Mouse (Mus musculus) neural tube, embryonic 11.5 days (tissue): ENCODE results near the gene Olfr314. TPM values are rescaled to one million over a fixed set of nuclear protein-coding genes. Genes with fewer than 3 reads are reported as not detected.
"Not testable (repeated sequence)": the region's sequence is repeated elsewhere in the genome, so short reads cannot be mapped to it uniquely, and the experiment has no call there.

Experiments
- ATAC-seq: fragments of 200-750 bp; cut with Nextera tagmentation; 2 replicates; pipeline ENCODE4 v1.8.0; 2017; ENCODE audit warnings: moderate number of reproducible peaks, mild to moderate bottlenecking, moderate TSS enrichment, moderate library complexity; ENCODE audit not compliant: insufficient read depth, low FRiP score, low TSS enrichment
- DNase-seq: peaks from one replicate; pipeline ENCODE4 v3.0.0-alpha.2; 2015; ENCODE audit warnings: low spot score
- H3K27ac ChIP-seq: fragments of 300-500 bp; sonication (generic); 2 replicates; pipeline ENCODE4 v1.5.1; 2014; ENCODE audit warnings: low read depth, mild to moderate bottlenecking, low read length
- H3K27me3 ChIP-seq: fragments of 300-500 bp; sonication (generic); 2 replicates; pipeline ENCODE4 v1.6.1; 2014; ENCODE audit warnings: mild to moderate bottlenecking, low read length, mixed read lengths; ENCODE audit not compliant: control insufficient read depth, insufficient read depth
- H3K36me3 ChIP-seq: fragments of 300-500 bp; sonication (generic); 2 replicates; pipeline ENCODE4 v1.6.1; 2014; ENCODE audit warnings: mild to moderate bottlenecking, low read length, moderate library complexity, mixed read lengths; ENCODE audit not compliant: control insufficient read depth, insufficient read depth
- H3K4me1 ChIP-seq: fragments of 300-500 bp; sonication (generic); 2 replicates; pipeline ENCODE4 v1.6.1; 2014; ENCODE audit warnings: low read length, mixed read lengths; ENCODE audit not compliant: control insufficient read depth, insufficient read depth
- H3K4me2 ChIP-seq: fragments of 300-500 bp; sonication (generic); 2 replicates; pipeline ENCODE4 v1.6.1; 2014; ENCODE audit warnings: low read depth, mild to moderate bottlenecking, moderate library complexity
- H3K4me3 ChIP-seq: fragments of 300-500 bp; sonication (generic); 2 replicates; pipeline ENCODE4 v1.5.1; 2014; ENCODE audit warnings: low read depth, low read length
- H3K9ac ChIP-seq: fragments of 300-500 bp; sonication (generic); 2 replicates; pipeline ENCODE4 v1.6.1; 2014; ENCODE audit warnings: mild to moderate bottlenecking, low read length
- H3K9me3 ChIP-seq: fragments of 300-500 bp; sonication (generic); 2 replicates; pipeline ENCODE4 v1.6.1; 2016; ENCODE audit warnings: low read length; ENCODE audit not compliant: control insufficient read depth
- WGBS: fragments of 180-500 bp; shearing (Covaris S2); extraction: QIAGEN DNeasy Blood & Tissue Kit; methylation state at CpG from one replicate; pipeline ENCODE4 v1.1.7; 2014; 5-methylcytosine and 5-hydroxymethylcytosine counted together
- polyA plus RNA-seq: library from polyadenylated mRNA; unstranded; fragments of >200 nt; fragmentation: Nextera tagmentation; extraction: Ambion mirVana; gene quantifications from 2 replicates; pipeline ENCODE4 v1.2.1, GENCODE M21; 2014

Gene Olfr314
- polyA plus RNA-seq = not detected in 2 replicates

DNA sequence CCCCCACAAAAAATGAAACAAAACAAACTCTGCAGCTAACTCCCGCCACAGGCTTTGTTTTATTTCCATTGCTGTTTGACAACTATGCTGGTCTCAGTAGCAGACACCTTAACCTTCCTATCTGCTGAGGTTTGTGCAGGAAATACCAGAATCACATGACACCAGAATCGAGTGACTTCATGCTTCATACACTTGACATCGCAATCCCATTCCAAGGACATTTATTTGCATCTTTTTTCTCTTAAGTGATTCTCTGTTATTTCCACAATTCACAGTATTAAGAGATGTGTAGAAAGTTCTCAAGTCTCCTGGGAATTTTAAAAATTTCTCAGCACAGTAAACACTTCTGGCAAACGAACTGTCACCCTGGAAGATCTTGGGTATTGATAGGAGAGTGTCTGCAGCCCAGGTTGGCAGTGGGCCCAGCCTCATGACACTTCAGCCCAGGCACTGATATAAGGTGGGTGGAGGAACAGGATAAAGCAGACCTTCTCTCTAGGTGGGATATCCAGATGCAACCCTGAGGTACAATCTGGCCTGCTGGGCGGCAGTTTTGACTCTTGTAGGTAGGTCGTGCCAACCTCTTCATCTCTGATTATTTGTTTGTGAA is at the start of gene Olfr314:
Gene Olfr314 (plus strand): TSS at position 473 of the 610 bp plus-strand sequence.
- H3K4me3 ChIP-seq = no peak within 1 kb of the TSS
- WGBS = 86% methylated on average over 6 of the region's 6 CpGs

DNA sequence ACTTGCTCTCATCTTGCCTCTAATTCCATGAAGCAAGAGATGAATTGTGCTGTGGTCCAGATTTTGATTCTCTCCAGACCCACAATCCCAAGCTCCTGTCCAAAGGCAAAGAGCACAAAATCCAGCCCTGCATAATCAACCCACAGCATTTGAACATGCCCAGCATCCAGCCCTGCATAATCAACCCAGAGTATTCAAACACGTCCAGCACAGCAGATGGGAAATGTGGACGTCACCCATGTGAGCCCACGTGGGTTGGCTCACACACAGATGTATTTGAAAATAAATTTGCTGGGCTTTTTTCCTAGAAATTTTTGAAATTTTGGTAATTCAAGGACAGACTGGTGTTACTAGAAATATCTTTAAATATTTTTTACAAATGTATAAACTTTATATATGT is 49.4 kb upstream of the Olfr314 start:
- ATAC-seq (no peak), DNase-seq (no peak)
- Histone ChIP-seq H3K27me3 (no peaks in the 10 kb centered on the region), H3K9me3 (no peaks in the 10 kb centered on the region), H3K36me3 (no peaks in the 10 kb centered on the region), H3K27ac (no peak overlapping the region), H3K4me3 (no peak overlapping the region), H3K9ac (no peak overlapping the region), H3K4me1 (no peaks in the 10 kb centered on the region), H3K4me2 (no peak overlapping the region)
- WGBS = 59% methylated on average over 3 of the region's 3 CpGs

More for the DNA sequence above, at the start of gene Olfr314:
- no peak within 1 kb of the TSS for H3K4me2 ChIP-seq
- no peaks in the 10 kb centered on the region for H3K4me1 ChIP-seq
- no peak for DNase-seq
- H3K27ac ChIP-seq = no peak within 1 kb of the TSS
- H3K36me3 ChIP-seq = no peaks in the 10 kb centered on the region
- no peaks in the 10 kb centered on the region for H3K27me3 ChIP-seq
- H3K9me3 ChIP-seq = no peaks in the 10 kb centered on the region
- no peak within 1 kb of the TSS for H3K9ac ChIP-seq
- ATAC-seq = no peak

DNA sequence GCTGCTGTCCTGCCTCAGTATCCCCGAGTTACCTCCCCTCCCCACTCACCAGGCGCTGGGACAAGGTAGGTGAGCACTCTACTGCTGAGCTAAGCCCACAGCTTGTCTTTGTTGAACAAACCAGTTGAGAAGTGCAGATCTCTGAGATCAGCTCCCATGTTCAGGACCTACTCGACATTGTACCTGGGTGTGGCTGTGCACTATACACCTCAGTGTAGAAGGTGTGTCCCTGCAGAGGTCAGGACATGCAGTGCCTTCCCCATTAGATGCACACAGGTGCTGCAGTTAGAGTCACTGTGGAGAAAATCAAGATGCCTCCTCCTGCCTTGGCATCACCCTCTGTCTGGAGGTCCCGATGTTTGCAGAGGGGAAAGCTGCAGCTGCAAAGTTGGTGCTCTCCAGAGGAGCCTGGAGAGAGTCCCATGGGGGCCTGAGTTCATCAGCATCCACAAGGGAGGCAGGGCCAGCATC is 43.9 kb upstream of the Olfr314 start, which contains the start of gene Olfr317:
Gene Olfr317 (minus strand): TSS at position 421 of the 471 bp plus-strand sequence.
- DNase-seq (no peak), ATAC-seq (no peak)
- Histone ChIP-seq H3K36me3 (no peaks in the 10 kb centered on the region), H3K4me1 (no peaks in the 10 kb centered on the region), H3K27ac (no peak within 1 kb of the TSS), H3K9me3 (no peaks in the 10 kb centered on the region), H3K4me2 (no peak within 1 kb of the TSS), H3K9ac (no peak within 1 kb of the TSS), H3K27me3 (no peaks in the 10 kb centered on the region), H3K4me3 (no peak within 1 kb of the TSS)
- WGBS = 70% methylated on average over 4 of the region's 4 CpGs

DNA sequence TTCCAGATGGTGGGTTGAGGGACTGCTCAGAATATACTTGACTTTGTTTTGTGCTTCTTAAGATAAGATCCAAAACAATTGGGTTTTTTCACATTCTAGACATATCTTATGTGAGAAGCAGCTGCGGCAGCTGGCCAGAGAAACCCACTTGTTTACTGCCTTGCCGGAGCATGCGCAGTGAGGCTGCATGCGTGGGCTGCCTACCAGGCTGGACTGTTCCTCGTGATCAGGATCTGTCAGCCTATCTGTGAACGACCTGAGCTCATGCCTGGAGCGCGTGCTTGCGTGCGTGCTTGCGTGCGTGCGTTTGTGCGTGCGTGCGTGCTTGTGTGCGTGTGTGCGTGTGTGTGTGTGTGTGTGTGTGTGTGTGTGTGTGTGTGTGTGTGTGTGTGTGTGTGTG is 31.7 kb upstream of the Olfr314 start:
- H3K9me3 ChIP-seq, H3K27ac ChIP-seq, H3K4me3 ChIP-seq, ATAC-seq, H3K36me3 ChIP-seq, H3K4me2 ChIP-seq, DNase-seq, H3K4me1 ChIP-seq, H3K9ac ChIP-seq, H3K27me3 ChIP-seq: not testable (repeated sequence)
- 90% methylated on average over 18 of the region's 18 CpGs for WGBS

DNA sequence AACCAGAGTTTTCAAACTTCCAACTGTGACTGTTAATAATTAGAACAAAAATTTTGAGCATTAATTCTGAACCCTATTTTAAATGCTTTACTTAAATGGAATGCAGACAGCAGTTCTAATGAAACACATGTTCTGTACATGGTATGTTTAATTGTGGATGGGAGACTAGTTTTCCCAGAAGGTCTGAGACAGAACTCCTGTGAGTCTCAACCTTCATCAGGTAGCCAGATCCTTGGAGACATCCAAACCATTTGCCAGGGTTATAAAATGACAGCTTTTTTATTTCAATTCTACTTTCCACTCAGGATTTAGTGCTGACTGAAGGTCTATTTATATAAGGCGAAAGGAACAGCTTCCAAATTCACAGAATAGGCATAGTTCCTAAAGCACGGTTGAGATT is 30.3 kb upstream of the Olfr314 start, which contains the start of gene Olfr316:
Gene Olfr316 (plus strand): TSS at position 301 of the 400 bp plus-strand sequence.
- Histone ChIP-seq H3K4me3 (no peak within 1 kb of the TSS), H3K9ac (no peak within 1 kb of the TSS), H3K27ac (no peak within 1 kb of the TSS), H3K9me3 (no peaks in the 10 kb centered on the region), H3K4me2 (no peak within 1 kb of the TSS), H3K27me3 (no peaks in the 10 kb centered on the region), H3K36me3 (no peaks in the 10 kb centered on the region), H3K4me1 (no peaks in the 10 kb centered on the region)
- ATAC-seq (no peak), DNase-seq (no peak)
- WGBS = 92% methylated on average over 2 of the region's 2 CpGs

DNA sequence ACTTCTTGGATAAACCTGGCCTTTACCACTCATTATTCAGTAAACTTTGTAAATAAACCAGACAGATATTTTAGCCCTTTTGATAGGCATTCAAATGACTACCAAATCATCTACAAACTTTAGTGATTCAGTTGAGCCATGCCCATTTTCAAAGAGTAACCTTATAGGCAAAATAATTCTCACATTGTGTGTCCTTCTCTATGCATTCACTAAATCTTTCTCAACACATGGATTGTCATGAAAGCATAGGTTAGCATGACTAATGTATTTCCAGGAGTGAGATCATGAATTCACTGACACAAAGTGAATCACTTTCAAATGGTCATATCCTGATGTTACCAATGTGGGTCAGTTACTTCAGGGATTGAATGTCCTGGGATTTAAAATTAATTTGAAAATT is 9.9 kb upstream of the Olfr314 start, which contains the start of gene Olfr315:
Gene Olfr315 (plus strand): TSS at position 301 of the 400 bp plus-strand sequence.
- DNase-seq (no peak), ATAC-seq (no peak)
- H3K27me3 ChIP-seq = no peaks in the 10 kb centered on the region
- no peaks in the 10 kb centered on the region for H3K4me1 ChIP-seq
- no peak within 1 kb of the TSS for H3K9ac ChIP-seq
- H3K9me3 ChIP-seq = no peaks in the 10 kb centered on the region
- no peak within 1 kb of the TSS for H3K4me3 ChIP-seq
- no peaks in the 10 kb centered on the region for H3K36me3 ChIP-seq
- H3K27ac ChIP-seq = no peak within 1 kb of the TSS
- no peak within 1 kb of the TSS for H3K4me2 ChIP-seq

DNA sequence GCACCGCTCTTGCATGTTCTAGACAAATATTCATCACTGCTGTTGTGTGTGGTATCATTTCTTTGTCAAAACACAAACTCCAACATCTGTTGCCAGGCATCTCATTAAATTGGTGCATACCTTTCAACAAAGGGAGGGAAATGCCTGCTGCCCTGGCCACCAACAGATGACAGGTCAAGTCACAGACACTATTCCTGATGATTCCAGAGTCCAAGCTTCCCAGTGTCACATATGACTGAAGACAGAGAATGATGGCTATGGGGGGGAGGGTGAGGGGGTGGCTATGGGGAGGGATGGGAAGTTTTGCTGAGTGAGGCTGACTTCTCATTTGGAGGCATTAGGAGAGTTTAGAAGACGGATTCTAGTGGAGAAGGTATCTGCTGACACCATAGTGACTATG is 1.4 kb downstream of the Olfr314 start:
- no peak overlapping the region for H3K4me3 ChIP-seq
- H3K4me2 ChIP-seq = no peak overlapping the region
- no peaks in the 10 kb centered on the region for H3K27me3 ChIP-seq
- no peaks in the 10 kb centered on the region for H3K9me3 ChIP-seq
- no peak overlapping the region for H3K27ac ChIP-seq
- no peaks in the 10 kb centered on the region for H3K4me1 ChIP-seq
- 89% methylated on average over 2 of the region's 2 CpGs for WGBS
- ATAC-seq (no peak), DNase-seq (no peak)
- no peak overlapping the region for H3K9ac ChIP-seq
- H3K36me3 ChIP-seq = no peaks in the 10 kb centered on the region

DNA sequence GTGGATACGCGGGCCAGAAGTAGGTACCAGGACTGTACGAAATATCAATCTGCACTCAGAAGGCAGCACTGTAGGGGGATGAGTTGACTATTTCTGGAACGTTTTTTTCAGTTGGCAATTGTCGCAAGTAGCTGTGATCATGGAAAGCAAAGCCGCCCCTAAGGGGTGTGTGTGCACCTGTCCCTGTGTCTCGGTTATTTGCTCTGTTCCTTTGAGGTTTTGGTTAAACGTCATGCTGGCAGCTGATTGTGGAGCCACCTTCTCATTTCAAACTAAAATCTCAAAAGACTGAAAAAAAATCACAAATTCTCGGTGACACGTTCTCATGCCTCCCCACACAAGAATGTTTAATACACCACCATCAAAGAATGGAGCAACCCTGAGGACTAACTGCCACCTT is 4.9 kb downstream of the Olfr314 start:
- Histone ChIP-seq H3K4me2 (no peak overlapping the region), H3K27ac (no peak overlapping the region), H3K27me3 (no peaks in the 10 kb centered on the region), H3K36me3 (no peaks in the 10 kb centered on the region), H3K9ac (no peak overlapping the region), H3K4me3 (no peak overlapping the region), H3K9me3 (no peaks in the 10 kb centered on the region), H3K4me1 (no peaks in the 10 kb centered on the region)
- WGBS = 90% methylated on average over 10 of the region's 10 CpGs
- DNase-seq (no peak), ATAC-seq (no peak)

DNA sequence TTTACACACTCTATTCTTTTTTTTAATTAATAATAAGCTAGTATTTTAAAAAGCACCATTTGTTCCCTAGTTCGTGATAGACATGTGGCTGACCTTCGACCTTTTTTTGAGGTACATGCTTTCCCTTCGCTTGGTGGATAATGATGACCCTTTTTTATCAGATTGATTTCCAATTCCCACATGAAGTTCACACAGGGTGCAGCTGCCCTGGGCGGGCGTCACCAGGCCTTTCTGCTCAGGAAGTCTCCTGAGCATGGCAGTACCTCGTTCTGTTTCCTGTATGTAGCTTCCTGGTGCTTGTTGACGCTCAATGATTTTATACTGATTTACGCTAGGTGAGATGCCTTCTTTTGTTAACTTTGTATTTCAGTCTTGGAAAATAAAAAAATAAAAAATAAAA is 5.6 kb downstream of the Olfr314 start:
- Histone ChIP-seq H3K27ac (no peak overlapping the region), H3K27me3 (no peaks in the 10 kb centered on the region), H3K36me3 (no peaks in the 10 kb centered on the region), H3K9me3 (no peaks in the 10 kb centered on the region), H3K4me3 (no peak overlapping the region), H3K4me1 (no peaks in the 10 kb centered on the region), H3K9ac (no peak overlapping the region), H3K4me2 (no peak overlapping the region)
- ATAC-seq = no peak
- DNase-seq = no peak
- 89% methylated on average over 8 of the region's 8 CpGs for WGBS
